Mouse (Mus musculus): ENCODE data around the gene Dynlt1b. TPM values are rescaled to one million over a fixed set of nuclear protein-coding genes. Genes with fewer than 3 reads are reported as not detected.
"Not testable (repeated sequence)": the region's sequence is repeated elsewhere in the genome, so short reads cannot be mapped to it uniquely, and the experiment has no call there.

The Dynlt1b gene
- 440 and 474 TPM in 2 replicates for polyA plus RNA-seq (2015; fragmentation: Nextera tagmentation; extraction: Ambion mirVana)

- Histone ChIP-seq H3K27ac (ENCODE audit: low read length) (peak within 1 kb of the TSS; percentile 75), H3K4me3 (replicated peaks; ENCODE audit: low read length) (peak within 1 kb of the TSS; percentile 56), H3K4me2 (ENCODE audit: low read depth, low read length) (peak within 1 kb of the TSS; percentile 47), H3K9ac (ENCODE audit: low read length) (peak within 1 kb of the TSS; percentile 75)
- H3K27me3 ChIP-seq (ENCODE audit: control insufficient read depth, insufficient read depth, low read length); H3K4me1 ChIP-seq (ENCODE audit: control insufficient read depth, insufficient read depth, low read length); H3K36me3 ChIP-seq (ENCODE audit: control insufficient read depth, insufficient read depth, low read length); H3K9me3 ChIP-seq (replicated peaks; ENCODE audit: control insufficient read depth, low read length): not testable (repeated sequence)
- ATAC-seq (ENCODE audit: insufficient read depth, low FRiP score) = peak; percentile 98
- WGBS = under 1% methylated on average over 27 of the region's 27 CpGs
Observed at GRCm38 (mm10) chr17:6429945-6430344, at the start of gene Dynlt1b. Dynlt1b (plus strand) TSS chr17:6430112.

- not testable (repeated sequence) for H3K9me3 ChIP-seq (replicated peaks; ENCODE audit: control insufficient read depth, low read length); H3K4me2 ChIP-seq (ENCODE audit: low read depth, low read length); H3K36me3 ChIP-seq (ENCODE audit: control insufficient read depth, insufficient read depth, low read length); H3K4me1 ChIP-seq (ENCODE audit: control insufficient read depth, insufficient read depth, low read length); H3K4me3 ChIP-seq (replicated peaks; ENCODE audit: low read length); H3K27ac ChIP-seq (ENCODE audit: low read length); H3K9ac ChIP-seq (ENCODE audit: low read length); H3K27me3 ChIP-seq (ENCODE audit: control insufficient read depth, insufficient read depth, low read length)
- 100% methylated on average over 1 of the region's 8 CpGs for whole genome bisulfite sequencing
- peak; percentile 22; the same call in 1 of the 2 replicates for ATAC-seq (ENCODE audit: insufficient read depth, low FRiP score)
Observed at GRCm38 (mm10) chr17:6380182-6380841, 49.6 kb upstream of the Dynlt1b start.

GRCm38 (mm10) chr17:6381071-6381682 is 48.7 kb upstream of the Dynlt1b start:
- not testable (repeated sequence) for H3K4me1 ChIP-seq (ENCODE audit: control insufficient read depth, insufficient read depth, low read length); H3K9ac ChIP-seq (ENCODE audit: low read length); ATAC-seq (ENCODE audit: insufficient read depth, low FRiP score); H3K27ac ChIP-seq (ENCODE audit: low read length); H3K4me3 ChIP-seq (replicated peaks; ENCODE audit: low read length); H3K4me2 ChIP-seq (ENCODE audit: low read depth, low read length); H3K27me3 ChIP-seq (ENCODE audit: control insufficient read depth, insufficient read depth, low read length); H3K9me3 ChIP-seq (replicated peaks; ENCODE audit: control insufficient read depth, low read length); H3K36me3 ChIP-seq (ENCODE audit: control insufficient read depth, insufficient read depth, low read length)
- WGBS = no CpG with 5 or more reads among the region's 8 CpGs

- not testable (repeated sequence) for H3K4me3 ChIP-seq (replicated peaks; ENCODE audit: low read length); H3K27ac ChIP-seq (ENCODE audit: low read length); H3K27me3 ChIP-seq (ENCODE audit: control insufficient read depth, insufficient read depth, low read length); H3K9ac ChIP-seq (ENCODE audit: low read length); H3K9me3 ChIP-seq (replicated peaks; ENCODE audit: control insufficient read depth, low read length); H3K4me1 ChIP-seq (ENCODE audit: control insufficient read depth, insufficient read depth, low read length); H3K36me3 ChIP-seq (ENCODE audit: control insufficient read depth, insufficient read depth, low read length); H3K4me2 ChIP-seq (ENCODE audit: low read depth, low read length)
- WGBS = no CpG with 5 or more reads among the region's 4 CpGs
- peak; percentile 69; the same call in 1 of the 2 replicates for ATAC-seq (ENCODE audit: insufficient read depth, low FRiP score)
Observed at GRCm38 (mm10) chr17:6386927-6387326, 43.0 kb upstream of the Dynlt1b start.

- H3K4me1 ChIP-seq (ENCODE audit: control insufficient read depth, insufficient read depth, low read length); H3K4me2 ChIP-seq (ENCODE audit: low read depth, low read length); H3K27ac ChIP-seq (ENCODE audit: low read length); H3K4me3 ChIP-seq (replicated peaks; ENCODE audit: low read length); ATAC-seq (ENCODE audit: insufficient read depth, low FRiP score); H3K9ac ChIP-seq (ENCODE audit: low read length); H3K9me3 ChIP-seq (replicated peaks; ENCODE audit: control insufficient read depth, low read length); H3K36me3 ChIP-seq (ENCODE audit: control insufficient read depth, insufficient read depth, low read length); H3K27me3 ChIP-seq (ENCODE audit: control insufficient read depth, insufficient read depth, low read length): not testable (repeated sequence)
- WGBS = no CpG with 5 or more reads among the region's 9 CpGs
Observed at GRCm38 (mm10) chr17:6387380-6387911, 42.5 kb upstream of the Dynlt1b start.

- H3K27ac ChIP-seq (ENCODE audit: low read length); ATAC-seq (ENCODE audit: insufficient read depth, low FRiP score): not testable (repeated sequence)
- WGBS = 77% methylated on average over 1 of the region's 7 CpGs
Observed at GRCm38 (mm10) chr17:6389463-6389862, 40.4 kb upstream of the Dynlt1b start.

GRCm38 (mm10) chr17:6390731-6391130 is 39.2 kb upstream of the Dynlt1b start:
- not testable (repeated sequence) for H3K9ac ChIP-seq (ENCODE audit: low read length); ATAC-seq (ENCODE audit: insufficient read depth, low FRiP score); H3K27me3 ChIP-seq (ENCODE audit: control insufficient read depth, insufficient read depth, low read length); H3K27ac ChIP-seq (ENCODE audit: low read length); H3K36me3 ChIP-seq (ENCODE audit: control insufficient read depth, insufficient read depth, low read length); H3K4me1 ChIP-seq (ENCODE audit: control insufficient read depth, insufficient read depth, low read length); H3K4me3 ChIP-seq (replicated peaks; ENCODE audit: low read length); H3K9me3 ChIP-seq (replicated peaks; ENCODE audit: control insufficient read depth, low read length); H3K4me2 ChIP-seq (ENCODE audit: low read depth, low read length)
- 91% methylated on average over 1 of the region's 2 CpGs for WGBS

More at GRCm38 (mm10) chr17:6389463-6389862, 40.4 kb upstream of the Dynlt1b start:
- not testable (repeated sequence) for H3K4me2 ChIP-seq (ENCODE audit: low read depth, low read length); H3K36me3 ChIP-seq (ENCODE audit: control insufficient read depth, insufficient read depth, low read length); H3K27me3 ChIP-seq (ENCODE audit: control insufficient read depth, insufficient read depth, low read length); H3K9ac ChIP-seq (ENCODE audit: low read length); H3K4me3 ChIP-seq (replicated peaks; ENCODE audit: low read length); H3K4me1 ChIP-seq (ENCODE audit: control insufficient read depth, insufficient read depth, low read length); H3K9me3 ChIP-seq (replicated peaks; ENCODE audit: control insufficient read depth, low read length)

GRCm38 (mm10) chr17:6391736-6392135 is 38.2 kb upstream of the Dynlt1b start:
- not testable (repeated sequence) for H3K9ac ChIP-seq (ENCODE audit: low read length); H3K4me3 ChIP-seq (replicated peaks; ENCODE audit: low read length); H3K4me2 ChIP-seq (ENCODE audit: low read depth, low read length); H3K9me3 ChIP-seq (replicated peaks; ENCODE audit: control insufficient read depth, low read length); H3K27me3 ChIP-seq (ENCODE audit: control insufficient read depth, insufficient read depth, low read length); H3K27ac ChIP-seq (ENCODE audit: low read length); ATAC-seq (ENCODE audit: insufficient read depth, low FRiP score); H3K36me3 ChIP-seq (ENCODE audit: control insufficient read depth, insufficient read depth, low read length); H3K4me1 ChIP-seq (ENCODE audit: control insufficient read depth, insufficient read depth, low read length)
- WGBS = 83% methylated on average over 5 of the region's 6 CpGs

- H3K9me3 ChIP-seq (replicated peaks; ENCODE audit: control insufficient read depth, low read length); H3K9ac ChIP-seq (ENCODE audit: low read length); H3K4me3 ChIP-seq (replicated peaks; ENCODE audit: low read length); H3K27ac ChIP-seq (ENCODE audit: low read length); H3K36me3 ChIP-seq (ENCODE audit: control insufficient read depth, insufficient read depth, low read length); H3K4me1 ChIP-seq (ENCODE audit: control insufficient read depth, insufficient read depth, low read length); ATAC-seq (ENCODE audit: insufficient read depth, low FRiP score); H3K4me2 ChIP-seq (ENCODE audit: low read depth, low read length); H3K27me3 ChIP-seq (ENCODE audit: control insufficient read depth, insufficient read depth, low read length): not testable (repeated sequence)
- WGBS = no CpG with 5 or more reads among the region's 4 CpGs
Observed at GRCm38 (mm10) chr17:6392473-6393340, 37.2 kb upstream of the Dynlt1b start.

Data from stomach, embryonic 16.5 days (tissue).